Mouse (Mus musculus) forebrain, embryonic 10.5 days (tissue): ENCODE results near the gene Psma5. TPM values are rescaled to one million over a fixed set of nuclear protein-coding genes. Genes with fewer than 3 reads are reported as not detected.
A peak's percentile ranks its signal among the peaks of the same experiment; 100 is the strongest.

Experiments used
- DNase-seq: peaks from one replicate; pipeline ENCODE4 v3.0.0-alpha.2; 2017; ENCODE audit warnings: low spot score; ENCODE audit errors: extremely low spot score
- H3K27ac ChIP-seq: fragments of 300-500 bp; sonication (generic); 2 replicates; pipeline ENCODE4 v1.5.1; 2016; ENCODE audit warnings: mild to moderate bottlenecking
- H3K27me3 ChIP-seq: fragments of 300-500 bp; sonication (generic); 2 replicates; pipeline ENCODE4 v1.6.1; 2016; ENCODE audit warnings: mild to moderate bottlenecking; ENCODE audit not compliant: poor library complexity, severe bottlenecking
- H3K36me3 ChIP-seq: fragments of 300-500 bp; sonication (generic); replicated peaks from 2 replicates; pipeline ENCODE4 v1.6.1; 2016; ENCODE audit warnings: mild to moderate bottlenecking, moderate library complexity
- H3K4me1 ChIP-seq: fragments of 300-500 bp; sonication (generic); 2 replicates; pipeline ENCODE4 v1.6.1; 2016
- H3K4me3 ChIP-seq: fragments of 300-500 bp; sonication (generic); 2 replicates; pipeline ENCODE4 v1.5.1; 2016; ENCODE audit warnings: mild to moderate bottlenecking, moderate library complexity
- H3K9me3 ChIP-seq: fragments of 300-500 bp; sonication (generic); 2 replicates; pipeline ENCODE4 v1.6.1; 2016; ENCODE audit warnings: mild to moderate bottlenecking, moderate library complexity
- WGBS: fragments of 180-500 bp; shearing (Covaris S2); methylation state at CpG from one replicate; pipeline ENCODE4 v1.1.7; 2016; 5-methylcytosine and 5-hydroxymethylcytosine counted together
- polyA plus RNA-seq: library from polyadenylated mRNA; unstranded; fragments of >200 nt; fragmentation: Nextera tagmentation; extraction: Ambion mirVana; gene quantifications from 2 replicates; pipeline ENCODE4 v1.2.1, GENCODE M21; 2016

Psma5 gene
- 353 and 358 TPM in 2 replicates for polyA plus RNA-seq

DNA sequence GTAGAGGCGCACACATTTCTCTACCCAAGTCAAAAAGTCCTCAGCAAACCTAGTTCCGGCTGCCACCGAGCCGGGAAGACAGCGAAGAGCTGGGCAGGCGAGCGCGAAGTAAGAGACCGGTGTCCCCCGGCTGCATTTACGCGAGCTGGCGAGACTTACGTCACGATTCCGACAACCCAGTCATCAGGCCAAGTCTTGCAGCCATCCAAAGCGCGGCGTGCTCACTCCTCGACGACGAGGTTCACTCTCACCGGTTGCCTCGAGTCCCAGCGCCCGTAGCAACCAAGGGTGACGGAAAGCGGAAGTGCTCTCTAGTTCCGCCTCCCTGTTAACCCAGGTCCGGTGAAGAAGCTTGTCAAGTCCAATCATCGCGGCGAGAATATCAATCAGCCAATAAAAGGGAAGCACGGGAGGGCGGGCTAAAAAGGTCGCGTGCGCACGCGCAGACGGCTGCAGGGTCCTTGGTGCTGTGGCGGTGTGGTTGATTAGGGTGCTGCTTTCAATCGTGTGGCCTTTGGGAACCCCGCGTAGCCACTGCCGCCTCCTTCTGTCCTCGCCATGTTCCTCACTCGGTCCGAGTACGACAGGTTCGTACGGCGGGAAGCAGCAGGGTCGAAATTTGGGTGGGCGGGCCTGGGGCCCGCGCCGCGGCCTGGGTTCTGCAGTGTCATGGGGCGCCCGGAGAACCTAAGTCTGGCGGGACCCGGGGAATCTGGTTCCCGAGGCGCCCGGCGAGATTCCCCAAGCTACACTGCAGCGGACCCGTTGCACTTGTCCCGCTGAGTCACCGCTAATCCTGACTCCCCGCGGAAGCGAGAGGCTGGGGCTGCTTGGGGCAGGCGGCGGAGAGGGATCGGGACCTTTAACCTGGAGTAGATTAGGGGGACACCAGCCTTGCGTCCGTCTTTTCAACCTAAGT lies at the start of gene Psma5:
TSS of gene Psma5 (plus strand) at position 208 of the 919 bp plus-strand sequence.
- Histone ChIP-seq H3K9me3 (no peaks in the 10 kb centered on the region), H3K4me3 (peak within 1 kb of the TSS; percentile 83), H3K4me1 (peaks cover 29% of the 10 kb centered on the region), H3K36me3 (peaks cover 13% of the 10 kb centered on the region), H3K27me3 (no peaks in the 10 kb centered on the region), H3K27ac (peak within 1 kb of the TSS; percentile 82)
- WGBS = under 1% methylated on average over 79 of the region's 79 CpGs
- peak; percentile 97 for DNase-seq

DNA sequence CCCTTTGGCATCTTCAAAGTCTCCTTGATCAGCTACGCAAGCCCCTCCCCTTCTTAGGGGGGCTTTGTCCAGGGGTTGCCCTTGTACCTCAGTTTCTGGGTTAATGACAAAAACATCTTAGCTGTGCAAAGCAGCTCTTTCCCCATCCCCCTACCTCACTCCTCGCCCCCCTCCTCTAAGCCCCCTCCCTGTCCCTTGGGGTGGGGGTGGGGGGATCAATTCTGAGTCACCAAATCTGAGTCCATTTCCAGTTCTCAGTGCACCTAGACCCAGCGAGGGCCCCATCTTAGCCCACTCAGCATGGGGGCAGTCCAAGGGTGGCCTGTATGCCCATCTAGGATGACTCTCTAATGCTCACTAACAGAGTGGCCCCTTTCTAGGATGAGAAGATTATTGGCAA lies 47.7 kb upstream of the Psma5 start:
- WGBS = 60% methylated on average over 3 of the region's 3 CpGs
- no peak for DNase-seq

GRCm38 (mm10) chr3:108209536-108209935 lies 47.2 kb upstream of the Psma5 start:
- H3K4me1 ChIP-seq = peaks cover 33% of the 10 kb centered on the region
- H3K27me3 ChIP-seq = 0 out of 2 replicates have a peak, but pooled peaks cover 5% of the 10 kb centered on the region
- peak overlapping the region; percentile 64 for H3K4me3 ChIP-seq
- WGBS = 9% methylated on average over 8 of the region's 8 CpGs
- DNase-seq = peak; percentile 47
- peaks cover 40% of the 10 kb centered on the region for H3K36me3 ChIP-seq
- peak overlapping the region; percentile 99 for H3K27ac ChIP-seq
- H3K9me3 ChIP-seq = no peaks in the 10 kb centered on the region

More for the DNA sequence above, 47.7 kb upstream of the Psma5 start:
- Histone ChIP-seq H3K36me3 (peaks cover 46% of the 10 kb centered on the region), H3K4me1 (peaks cover 34% of the 10 kb centered on the region), H3K4me3 (peak overlapping the region; percentile 64), H3K27me3 (0 out of 2 replicates have a peak, but pooled peaks cover under 1% of the 10 kb centered on the region), H3K27ac (peak overlapping the region; percentile 99), H3K9me3 (no peaks in the 10 kb centered on the region)

- Histone ChIP-seq H3K27ac (peak overlapping the region; percentile 99), H3K4me3 (peak overlapping the region; percentile 64), H3K9me3 (no peaks in the 10 kb centered on the region), H3K36me3 (peaks cover 34% of the 10 kb centered on the region), H3K27me3 (0 out of 2 replicates have a peak, but pooled peaks cover 5% of the 10 kb centered on the region), H3K4me1 (peaks cover 31% of the 10 kb centered on the region)
- peak; percentile 96 for DNase-seq
- under 1% methylated on average over 70 of the region's 72 CpGs for WGBS
These were observed 46.6 kb upstream of the Psma5 start for GRCm38 (mm10) chr3:108209946-108210770.

DNA sequence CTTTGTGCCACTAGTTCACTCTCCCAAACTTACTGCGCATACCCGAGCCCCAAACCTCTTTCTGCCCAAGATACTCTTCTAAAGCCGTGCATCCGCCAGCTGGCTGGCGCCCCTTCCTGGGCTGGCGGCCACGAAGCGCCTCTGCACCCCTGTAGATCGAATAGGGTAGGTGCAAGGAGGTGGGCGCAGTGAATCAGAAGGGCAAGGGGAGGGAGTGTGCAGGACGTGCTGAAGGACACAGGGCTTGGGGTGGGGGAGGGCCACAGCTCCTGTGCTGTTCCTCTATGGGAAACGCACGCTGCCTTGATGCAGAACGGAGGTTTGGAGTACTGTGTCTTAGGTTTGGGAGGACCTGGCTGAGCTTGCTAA lies 46.0 kb upstream of the Psma5 start, which contains the start of gene Atxn7l2:
TSS of gene Atxn7l2 (minus strand) at position 164 of the 369 bp plus-strand sequence.
- H3K4me3 ChIP-seq = peak within 1 kb of the TSS; percentile 64
- under 1% methylated on average over 14 of the region's 14 CpGs for WGBS
- DNase-seq = no peak

DNA sequence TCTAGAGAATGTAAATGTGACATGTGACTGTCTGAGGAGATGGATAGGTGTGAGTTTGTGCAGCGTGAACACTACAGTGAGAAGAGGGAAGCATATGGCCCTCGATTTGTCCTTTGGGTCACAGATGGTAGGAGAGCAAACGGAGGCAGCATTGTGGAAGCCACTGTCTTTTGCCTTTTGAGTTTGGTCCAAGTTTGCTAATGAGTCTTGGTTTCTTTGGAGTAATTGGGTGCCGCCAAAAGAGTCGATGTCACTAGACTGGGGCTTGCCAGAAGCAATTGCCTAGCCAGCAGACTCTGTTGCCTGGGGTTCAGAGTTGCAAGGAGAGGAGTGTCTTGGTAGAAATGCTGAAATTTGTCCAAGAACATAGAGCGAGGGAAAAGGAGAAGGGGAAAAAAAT lies 44.9 kb upstream of the Psma5 start:
- WGBS = 87% methylated on average over 6 of the region's 6 CpGs
- no peak overlapping the region for H3K4me3 ChIP-seq
- H3K9me3 ChIP-seq = no peaks in the 10 kb centered on the region
- H3K4me1 ChIP-seq = peaks cover 31% of the 10 kb centered on the region
- H3K36me3 ChIP-seq = peaks cover 17% of the 10 kb centered on the region
- H3K27ac ChIP-seq = no peak overlapping the region
- DNase-seq = no peak
- H3K27me3 ChIP-seq = 0 out of 2 replicates have a peak, but pooled peaks cover 8% of the 10 kb centered on the region

More for the DNA sequence above, 46.0 kb upstream of the Psma5 start, which contains the start of gene Atxn7l2:
- peaks cover 31% of the 10 kb centered on the region for H3K4me1 ChIP-seq
- H3K27ac ChIP-seq = peak within 1 kb of the TSS; percentile 99
- 0 out of 2 replicates have a peak, but pooled peaks cover 5% of the 10 kb centered on the region for H3K27me3 ChIP-seq
- H3K9me3 ChIP-seq = no peaks in the 10 kb centered on the region
- H3K36me3 ChIP-seq = peaks cover 28% of the 10 kb centered on the region

GRCm38 (mm10) chr3:108212406-108212805 lies 44.3 kb upstream of the Psma5 start:
- DNase-seq = no peak

DNA sequence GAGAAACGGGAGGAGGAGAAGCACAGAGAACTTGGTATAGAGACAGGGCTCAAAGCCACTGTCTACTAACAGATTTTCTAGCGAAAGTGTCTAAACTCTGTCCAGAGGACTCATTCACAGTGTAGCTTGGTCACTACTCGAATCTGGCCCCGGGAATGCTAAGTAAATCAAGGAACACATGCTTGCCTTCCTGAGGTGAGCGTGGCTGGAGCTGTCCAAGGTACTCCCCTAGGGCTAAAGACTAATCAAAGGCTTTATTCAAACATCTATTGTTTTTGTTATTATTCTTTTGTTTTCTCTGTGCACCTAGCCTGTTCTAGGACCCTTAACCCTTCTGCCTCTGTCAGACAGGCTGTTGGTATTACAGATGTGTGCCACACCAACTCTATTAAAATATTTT lies 42.0 kb upstream of the Psma5 start:
- Histone ChIP-seq H3K36me3 (no peaks in the 10 kb centered on the region), H3K4me3 (no peak overlapping the region), H3K9me3 (no peaks in the 10 kb centered on the region), H3K27ac (no peak overlapping the region), H3K4me1 (peaks cover 15% of the 10 kb centered on the region), H3K27me3 (0 out of 2 replicates have a peak, but pooled peaks cover 8% of the 10 kb centered on the region)
- WGBS = 24% methylated on average over 5 of the region's 5 CpGs
- DNase-seq = no peak

More at GRCm38 (mm10) chr3:108212406-108212805, 44.3 kb upstream of the Psma5 start:
- 86% methylated on average over 8 of the region's 8 CpGs for WGBS
- H3K27ac ChIP-seq = no peak overlapping the region
- H3K4me1 ChIP-seq = peaks cover 31% of the 10 kb centered on the region
- peaks cover 12% of the 10 kb centered on the region for H3K36me3 ChIP-seq
- no peak overlapping the region for H3K4me3 ChIP-seq
- 0 out of 2 replicates have a peak, but pooled peaks cover 8% of the 10 kb centered on the region for H3K27me3 ChIP-seq
- H3K9me3 ChIP-seq = no peaks in the 10 kb centered on the region

DNA sequence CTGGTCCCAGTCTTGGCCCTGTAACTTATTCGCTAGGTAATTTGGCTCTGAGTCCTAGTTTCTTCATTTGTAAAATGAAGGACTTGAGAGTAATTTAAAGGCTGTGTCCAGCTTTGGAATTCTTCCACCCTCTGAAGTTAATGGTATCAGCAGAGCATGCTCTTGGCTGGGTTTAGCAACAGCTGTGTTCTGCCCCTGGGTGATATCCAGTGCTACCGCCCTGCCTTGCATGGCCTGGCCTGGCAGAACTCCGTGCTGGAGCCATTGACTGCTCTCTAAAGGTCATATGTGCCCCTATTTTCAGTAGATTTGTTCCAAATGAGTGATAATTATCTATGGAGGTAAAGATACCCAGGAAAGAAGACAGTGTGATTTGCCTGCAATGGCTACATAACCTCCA lies 36.1 kb upstream of the Psma5 start:
- H3K9me3 ChIP-seq = no peaks in the 10 kb centered on the region
- no peaks in the 10 kb centered on the region for H3K36me3 ChIP-seq
- no peak overlapping the region for H3K27ac ChIP-seq
- H3K27me3 ChIP-seq = peaks cover 45% of the 10 kb centered on the region
- H3K4me1 ChIP-seq = peaks cover 2% of the 10 kb centered on the region
- no peak overlapping the region for H3K4me3 ChIP-seq
- DNase-seq = no peak
- 78% methylated on average over 3 of the region's 3 CpGs for WGBS

DNA sequence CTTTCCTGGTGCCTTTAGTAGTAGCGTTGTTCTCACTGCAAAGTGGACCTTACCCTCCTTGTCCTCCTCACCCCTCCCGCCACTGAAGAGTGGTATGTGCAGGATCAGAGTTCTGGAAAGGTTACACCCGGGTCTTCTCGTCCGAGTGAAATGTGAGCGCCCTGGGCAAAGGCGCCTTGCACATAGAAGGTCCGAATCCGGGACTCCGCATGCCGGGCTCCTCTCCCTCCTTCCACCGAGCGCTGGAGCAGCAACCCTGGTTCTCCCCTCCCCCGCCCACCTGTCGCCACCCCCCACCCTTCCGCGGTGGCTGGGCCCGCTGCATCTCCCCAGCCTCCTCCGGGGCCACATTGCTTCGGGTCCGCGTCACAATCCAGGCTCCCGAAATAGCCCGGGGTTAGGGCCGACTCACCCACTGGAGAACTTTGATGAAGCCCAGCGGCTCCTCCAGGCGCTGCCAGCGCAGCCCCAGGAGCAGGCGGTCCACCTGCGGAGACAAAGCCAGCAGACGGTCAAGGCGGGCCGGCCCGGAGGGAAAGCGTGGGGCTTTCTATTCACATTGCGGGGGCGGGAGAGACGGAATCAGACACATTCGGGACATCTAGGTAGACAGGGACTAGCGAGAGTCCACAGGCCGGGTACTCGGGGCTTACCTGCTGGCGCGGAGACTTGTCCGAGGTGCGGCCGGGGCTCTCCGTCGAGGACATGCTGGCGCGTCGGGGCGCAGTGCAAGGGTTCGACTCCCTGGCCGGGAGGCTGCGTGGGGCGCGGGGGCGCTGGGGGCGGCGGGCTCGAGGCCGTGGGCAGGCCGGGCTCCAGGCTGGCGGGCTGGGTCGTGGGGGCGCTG lies 30.8 kb upstream of the Psma5 start:
- DNase-seq = peak; percentile 51
- no peaks in the 10 kb centered on the region for H3K9me3 ChIP-seq
- H3K27me3 ChIP-seq = peaks cover 68% of the 10 kb centered on the region
- 2% methylated on average over 67 of the region's 67 CpGs for WGBS
- H3K27ac ChIP-seq = peak overlapping the region; percentile 79
- no peaks in the 10 kb centered on the region for H3K36me3 ChIP-seq
- H3K4me1 ChIP-seq = peaks cover 20% of the 10 kb centered on the region
- peak overlapping the region; percentile 56 for H3K4me3 ChIP-seq

GRCm38 (mm10) chr3:108226558-108227350 lies 30.0 kb upstream of the Psma5 start, which contains the start of gene Sypl2:
Sypl2 (minus strand) TSS chr3:108226648.
- WGBS = 3% methylated on average over 44 of the region's 44 CpGs
- DNase-seq = peak; percentile 70
- peaks cover 61% of the 10 kb centered on the region for H3K27me3 ChIP-seq
- H3K36me3 ChIP-seq = no peaks in the 10 kb centered on the region
- no peaks in the 10 kb centered on the region for H3K9me3 ChIP-seq
- peaks cover 20% of the 10 kb centered on the region for H3K4me1 ChIP-seq
- H3K4me3 ChIP-seq = peak within 1 kb of the TSS; percentile 56
- peak within 1 kb of the TSS; percentile 79 for H3K27ac ChIP-seq
